Mouse (Mus musculus) liver, postnatal 0 days (tissue): ENCODE measurements at regions not wholly inside any gene's neighbourhood (a gene's known extent, or its start where the extent isn't known, plus 50 kb on each side); places are given as distances from the start of the nearest gene placed in this dataset.

ENCODE experiments used
- ATAC-seq: fragments of 200-750 bp; cut with Nextera tagmentation; 2 replicates; pipeline ENCODE4 v1.8.0; 2017; ENCODE audit warnings: mild to moderate bottlenecking, moderate library complexity
- DNase-seq: peaks from one replicate; pipeline ENCODE4 v3.0.0-alpha.2; 2016
- H3K27ac ChIP-seq: fragments of 300-500 bp; sonication (generic); 2 replicates; pipeline ENCODE4 v1.5.1; 2014; ENCODE audit warnings: antibody characterized with exemption, moderate library complexity, mild to moderate bottlenecking, low read depth
- H3K27me3 ChIP-seq: fragments of 300-500 bp; sonication (generic); 2 replicates; pipeline ENCODE4 v1.6.1; 2014; ENCODE audit warnings: low read length, control low read depth, mixed read lengths; ENCODE audit not compliant: insufficient read depth
- H3K36me3 ChIP-seq: fragments of 300-500 bp; sonication (generic); replicated peaks from 2 replicates; pipeline ENCODE4 v1.6.1; 2014; ENCODE audit warnings: mild to moderate bottlenecking, control low read depth, low read length, moderate library complexity, mixed read lengths; ENCODE audit not compliant: insufficient read depth
- H3K4me1 ChIP-seq: fragments of 300-500 bp; sonication (generic); 2 replicates; pipeline ENCODE4 v1.6.1; 2014; ENCODE audit warnings: antibody characterized with exemption, mild to moderate bottlenecking, control low read depth; ENCODE audit not compliant: insufficient read depth
- H3K4me2 ChIP-seq: fragments of 300-500 bp; sonication (generic); 2 replicates; pipeline ENCODE4 v1.6.1; 2014; ENCODE audit warnings: low read depth, mild to moderate bottlenecking, low read length, moderate library complexity, mixed read lengths
- H3K4me3 ChIP-seq: fragments of 300-500 bp; sonication (generic); 2 replicates; pipeline ENCODE4 v1.5.1; 2014; ENCODE audit warnings: low read depth, low read length
- H3K9ac ChIP-seq: fragments of 300-500 bp; sonication (generic); replicated peaks from 2 replicates; pipeline ENCODE4 v1.6.1; 2014; ENCODE audit warnings: mild to moderate bottlenecking, moderate library complexity
- H3K9me3 ChIP-seq: fragments of 300-500 bp; sonication (generic); 2 replicates; pipeline ENCODE4 v1.6.1; 2016; ENCODE audit warnings: mild to moderate bottlenecking, control low read depth, low read length, mixed read lengths
- CTCF ChIP-seq: sonication (generic); IDR thresholded peaks from 2 replicates; pipeline ENCODE4 v1.5.1; 2016; ENCODE audit warnings: antibody characterized with exemption, low read depth
- EP300 ChIP-seq: IDR thresholded peaks from 2 replicates; pipeline ENCODE4 v1.6.1; 2016; ENCODE audit warnings: antibody characterized with exemption, low read depth, mild to moderate bottlenecking
- WGBS: fragments of 180-500 bp; shearing (Covaris S2); extraction: QIAGEN DNeasy Blood & Tissue Kit; methylation state at CpG from one replicate; pipeline ENCODE4 v1.1.7; 2014; ENCODE audit not compliant: insufficient replicate concordance; 5-methylcytosine and 5-hydroxymethylcytosine counted together

GRCm38 (mm10) chr12:25335069-25335468, 238.1 kb upstream of the Id2 start:
- H3K4me3 ChIP-seq = no peak overlapping the region
- TF ChIP-seq CTCF (no peak), EP300 (no peak)
- no peak overlapping the region for H3K4me2 ChIP-seq
- 58% methylated on average over 5 of the region's 5 CpGs for WGBS
- no peaks in the 10 kb centered on the region for H3K9me3 ChIP-seq
- H3K9ac ChIP-seq = no peak overlapping the region
- no peaks in the 10 kb centered on the region for H3K27me3 ChIP-seq
- H3K36me3 ChIP-seq = no peaks in the 10 kb centered on the region
- ATAC-seq = no peak
- no peak for DNase-seq
- H3K27ac ChIP-seq = peak overlapping the region; percentile 7; the same call in 1 of the 2 replicates
- H3K4me1 ChIP-seq = peaks cover 3% of the 10 kb centered on the region; the same call in 1 of the 2 replicates

- Histone ChIP-seq H3K27ac (no peak overlapping the region), H3K36me3 (no peaks in the 10 kb centered on the region), H3K4me2 (no peak overlapping the region), H3K27me3 (no peaks in the 10 kb centered on the region), H3K9me3 (no peaks in the 10 kb centered on the region), H3K9ac (no peak overlapping the region), H3K4me3 (no peak overlapping the region), H3K4me1 (no peaks in the 10 kb centered on the region; the same call in 1 of the 2 replicates)
- DNase-seq = no peak
- no peak for ATAC-seq
- WGBS = 80% methylated on average over 11 of the region's 11 CpGs
- TF ChIP-seq CTCF (no peak), EP300 (no peak)
Observed at GRCm38 (mm10) chr12:25332384-25333035, 235.6 kb upstream of the Id2 start.

DNA sequence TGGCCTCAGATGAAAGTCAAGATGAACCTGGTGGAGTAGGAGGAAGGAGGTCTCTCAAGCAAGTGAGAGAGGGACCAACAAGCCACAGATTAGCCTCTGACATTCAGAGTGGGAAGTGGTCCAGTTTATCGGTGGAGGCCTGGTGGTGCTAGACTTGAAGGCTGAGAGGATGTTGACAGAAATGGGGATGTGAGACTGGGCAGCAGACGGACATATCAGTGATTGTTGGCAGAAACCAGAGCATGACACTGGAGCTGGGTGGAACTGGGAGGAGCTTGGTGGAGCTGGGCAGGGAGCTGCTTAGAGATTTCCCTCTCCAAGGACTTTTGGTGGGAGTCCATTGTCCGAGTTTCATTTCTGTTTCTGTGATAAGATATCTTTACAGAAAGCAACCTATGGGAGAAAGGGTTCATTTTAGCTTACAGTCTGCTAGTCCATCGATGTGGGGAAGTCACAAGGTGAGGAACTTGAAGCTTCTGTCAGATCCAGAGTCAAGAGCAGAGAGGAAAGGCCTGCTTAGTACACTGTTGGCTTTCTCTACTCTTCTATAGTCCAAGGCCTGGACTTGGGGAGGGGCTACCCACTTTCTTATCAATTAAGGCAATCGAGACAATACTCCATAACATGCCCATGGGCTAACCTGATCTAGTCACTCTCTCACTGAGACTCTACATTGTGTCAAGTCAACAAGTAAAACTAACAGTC, 233.2 kb upstream of the Id2 start:
- no peaks in the 10 kb centered on the region; the same call in 1 of the 2 replicates for H3K4me1 ChIP-seq
- WGBS = 42% methylated on average over 5 of the region's 5 CpGs

DNA sequence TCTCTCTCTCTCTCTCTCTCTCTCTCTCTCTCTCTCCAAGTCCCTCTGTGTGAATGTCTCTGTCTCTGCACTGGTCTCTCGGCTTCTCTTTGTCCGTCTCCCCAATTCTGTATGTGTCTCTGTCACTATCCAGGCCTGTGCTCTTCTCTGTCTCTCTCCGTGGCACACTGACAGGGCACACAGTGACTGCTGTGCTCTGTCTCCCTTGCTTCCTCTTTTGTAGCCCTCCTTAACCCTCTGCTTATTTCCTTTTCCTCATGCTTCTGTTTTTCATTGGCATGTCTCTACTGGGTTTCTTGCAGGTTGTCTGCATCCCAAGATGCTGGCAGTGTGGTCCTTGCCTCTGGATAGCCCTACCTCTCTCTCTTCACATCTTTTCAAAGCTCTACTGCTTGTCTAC, 229.0 kb upstream of the Id2 start:
- H3K4me1 ChIP-seq = no peaks in the 10 kb centered on the region; the same call in 1 of the 2 replicates
- H3K4me3 ChIP-seq = no peak overlapping the region
- no peaks in the 10 kb centered on the region for H3K36me3 ChIP-seq
- no peaks in the 10 kb centered on the region for H3K27me3 ChIP-seq
- WGBS = 54% methylated on average over 3 of the region's 3 CpGs
- H3K4me2 ChIP-seq = no peak overlapping the region
- DNase-seq = no peak
- H3K9ac ChIP-seq = no peak overlapping the region
- no peak for ATAC-seq
- H3K9me3 ChIP-seq = no peaks in the 10 kb centered on the region
- TF ChIP-seq EP300 (no peak), CTCF (no peak)
- H3K27ac ChIP-seq = no peak overlapping the region

More for the DNA sequence above, 233.2 kb upstream of the Id2 start:
- no peaks in the 10 kb centered on the region for H3K9me3 ChIP-seq
- ATAC-seq (0 out of 2 replicates have a peak, but pooled peaks have one; percentile 33), DNase-seq (peak; percentile 19)
- H3K36me3 ChIP-seq = no peaks in the 10 kb centered on the region
- no peaks in the 10 kb centered on the region for H3K27me3 ChIP-seq
- 0 out of 2 replicates have a peak overlapping the region, but pooled peaks have one; percentile 12 for H3K27ac ChIP-seq
- no peak overlapping the region for H3K4me2 ChIP-seq
- TF ChIP-seq CTCF = no peak
- TF ChIP-seq EP300 = no peak
- no peak overlapping the region for H3K9ac ChIP-seq
- no peak overlapping the region for H3K4me3 ChIP-seq

DNA sequence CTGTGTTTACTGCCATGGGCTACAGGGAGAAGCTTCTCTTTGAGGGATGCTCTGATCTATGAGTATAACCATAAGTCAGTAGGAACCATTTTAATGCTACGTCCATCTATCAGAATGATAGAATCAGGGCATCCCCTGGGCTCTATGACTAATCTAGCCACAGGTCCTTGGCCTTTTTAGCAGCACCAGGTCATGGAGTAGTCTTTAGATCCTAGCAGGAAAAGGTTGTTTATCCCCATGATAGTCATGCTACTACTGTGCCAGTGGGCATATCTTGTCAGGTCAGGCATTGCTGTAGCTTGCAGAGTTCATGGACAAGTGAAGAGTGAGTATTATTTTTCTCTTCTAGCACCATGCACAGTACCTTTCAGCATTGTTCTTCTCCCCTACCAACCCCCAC, 226.2 kb upstream of the Id2 start:
- H3K9me3 ChIP-seq = no peaks in the 10 kb centered on the region
- no peaks in the 10 kb centered on the region for H3K4me1 ChIP-seq
- 85% methylated on average over 1 of the region's 1 CpGs for WGBS
- no peak overlapping the region for H3K4me3 ChIP-seq
- no peak overlapping the region for H3K9ac ChIP-seq
- H3K27me3 ChIP-seq = no peaks in the 10 kb centered on the region
- H3K27ac ChIP-seq = no peak overlapping the region
- no peaks in the 10 kb centered on the region for H3K36me3 ChIP-seq
- ATAC-seq (no peak), DNase-seq (no peak)
- no peak overlapping the region for H3K4me2 ChIP-seq
- TF ChIP-seq CTCF = no peak
- no peak for TF ChIP-seq EP300

DNA sequence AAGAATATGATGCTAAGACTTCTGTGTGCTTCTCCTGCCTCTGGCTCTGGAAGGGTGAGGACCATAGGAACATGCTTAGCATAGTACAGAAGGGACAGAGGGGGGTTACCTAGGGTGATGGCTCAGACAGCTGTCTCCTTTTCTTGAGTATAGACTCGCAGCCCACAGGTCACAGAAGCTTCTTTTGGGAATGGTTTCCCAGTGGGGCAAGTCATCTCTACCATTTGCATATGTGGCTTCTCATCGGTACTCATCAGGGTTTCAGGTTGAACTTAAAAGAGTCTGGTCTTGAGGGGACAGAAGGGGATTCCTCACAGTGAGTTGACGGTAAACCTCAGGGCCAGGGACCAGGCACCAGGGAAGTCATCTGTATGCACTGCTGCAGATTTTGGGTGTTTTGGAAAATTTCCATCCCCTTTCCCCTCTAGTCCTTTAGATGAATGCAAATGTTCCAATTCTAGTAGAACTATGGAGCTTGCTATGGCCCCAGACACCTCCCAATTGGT, 223.4 kb upstream of the Id2 start:
- ATAC-seq (no peak), DNase-seq (no peak)
- no peak overlapping the region for H3K4me3 ChIP-seq
- no peak overlapping the region for H3K9ac ChIP-seq
- no peaks in the 10 kb centered on the region for H3K9me3 ChIP-seq
- H3K4me2 ChIP-seq = no peak overlapping the region
- no peaks in the 10 kb centered on the region for H3K27me3 ChIP-seq
- peak overlapping the region; percentile 44; the same call in 1 of the 2 replicates for H3K27ac ChIP-seq
- no peaks in the 10 kb centered on the region for H3K36me3 ChIP-seq
- no peaks in the 10 kb centered on the region for H3K4me1 ChIP-seq
- WGBS = 78% methylated on average over 3 of the region's 3 CpGs
- TF ChIP-seq CTCF (no peak), EP300 (no peak)
